Mouse (Mus musculus): ENCODE measurements at regions not wholly inside any gene's neighbourhood (a gene's known extent, or its start where the extent isn't known, plus 50 kb on each side); places are given as distances from the start of the nearest gene placed in this dataset.

DNA sequence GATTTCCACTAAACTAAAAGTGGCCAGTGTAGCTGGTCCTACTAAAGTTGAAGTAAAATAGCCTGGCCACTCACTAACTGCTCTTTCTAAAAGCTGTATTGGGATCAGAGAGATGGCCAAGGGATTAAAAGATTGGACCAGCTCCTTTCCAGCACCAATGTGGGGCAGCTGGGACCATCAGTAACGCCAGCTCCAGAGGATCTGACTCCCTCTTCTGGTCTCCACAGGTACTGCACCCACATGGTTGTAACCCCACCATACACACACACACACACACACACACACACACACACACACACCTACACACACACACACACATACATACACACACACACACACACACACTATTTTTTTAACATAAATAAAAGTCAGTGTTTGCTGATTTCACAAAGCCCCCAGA is 122.1 kb upstream of the Topaz1 start:
- Histone ChIP-seq H3K27ac (replicated peaks; ENCODE audit: low read depth, low read length) (no peak overlapping the region), H3K9me3 (ENCODE audit: control insufficient read depth, low read length) (no peaks in the 10 kb centered on the region), H3K36me3 (ENCODE audit: control insufficient read depth, insufficient read depth, low read length) (no peaks in the 10 kb centered on the region), H3K4me2 (ENCODE audit: low read depth, low read length) (no peak overlapping the region), H3K27me3 (replicated peaks; ENCODE audit: control insufficient read depth, insufficient read depth, low read length) (no peaks in the 10 kb centered on the region), H3K4me3 (ENCODE audit: low read depth, low read length) (no peak overlapping the region), H3K4me1 (ENCODE audit: control insufficient read depth, insufficient read depth, low read length) (peaks cover 12% of the 10 kb centered on the region; the same call in 1 of the 2 replicates), H3K9ac (ENCODE audit: low read depth, low read length) (no peak overlapping the region)
- 83% methylated on average over 1 of the region's 1 CpGs for WGBS
- ATAC-seq (ENCODE audit: low read depth) (no peak), DNase-seq (ENCODE audit: low spot score) (no peak)

DNA sequence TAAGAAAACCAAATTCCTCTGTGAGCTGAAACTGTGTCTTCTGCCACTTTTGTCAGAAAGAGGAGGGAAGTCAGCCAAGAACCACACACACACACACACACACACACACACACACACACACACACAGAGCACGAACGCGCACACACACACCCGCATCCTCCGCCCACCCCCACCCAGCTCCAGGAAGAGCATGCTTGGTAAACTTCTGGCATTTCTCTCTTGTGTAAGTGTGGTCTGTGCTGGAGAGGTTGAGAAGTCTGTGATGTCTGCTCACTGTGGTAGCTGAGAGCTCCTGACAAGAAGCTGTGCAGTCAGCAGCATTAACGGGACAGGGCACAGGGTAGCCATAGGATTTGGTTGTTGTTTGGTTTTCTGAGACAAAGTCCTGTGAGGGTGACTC is 120.8 kb upstream of the Topaz1 start:
- H3K4me2 ChIP-seq (ENCODE audit: low read depth, low read length) = no peak overlapping the region
- H3K36me3 ChIP-seq (ENCODE audit: control insufficient read depth, insufficient read depth, low read length) = no peaks in the 10 kb centered on the region
- 60% methylated on average over 6 of the region's 6 CpGs for WGBS
- H3K27me3 ChIP-seq (replicated peaks; ENCODE audit: control insufficient read depth, insufficient read depth, low read length) = no peaks in the 10 kb centered on the region
- peaks cover 9% of the 10 kb centered on the region; the same call in 1 of the 2 replicates for H3K4me1 ChIP-seq (ENCODE audit: control insufficient read depth, insufficient read depth, low read length)
- no peak overlapping the region for H3K27ac ChIP-seq (replicated peaks; ENCODE audit: low read depth, low read length)
- no peak overlapping the region for H3K9ac ChIP-seq (ENCODE audit: low read depth, low read length)
- H3K9me3 ChIP-seq (ENCODE audit: control insufficient read depth, low read length) = no peaks in the 10 kb centered on the region
- DNase-seq (ENCODE audit: low spot score) = no peak
- ATAC-seq (ENCODE audit: low read depth) = no peak
- no peak overlapping the region for H3K4me3 ChIP-seq (ENCODE audit: low read depth, low read length)

DNA sequence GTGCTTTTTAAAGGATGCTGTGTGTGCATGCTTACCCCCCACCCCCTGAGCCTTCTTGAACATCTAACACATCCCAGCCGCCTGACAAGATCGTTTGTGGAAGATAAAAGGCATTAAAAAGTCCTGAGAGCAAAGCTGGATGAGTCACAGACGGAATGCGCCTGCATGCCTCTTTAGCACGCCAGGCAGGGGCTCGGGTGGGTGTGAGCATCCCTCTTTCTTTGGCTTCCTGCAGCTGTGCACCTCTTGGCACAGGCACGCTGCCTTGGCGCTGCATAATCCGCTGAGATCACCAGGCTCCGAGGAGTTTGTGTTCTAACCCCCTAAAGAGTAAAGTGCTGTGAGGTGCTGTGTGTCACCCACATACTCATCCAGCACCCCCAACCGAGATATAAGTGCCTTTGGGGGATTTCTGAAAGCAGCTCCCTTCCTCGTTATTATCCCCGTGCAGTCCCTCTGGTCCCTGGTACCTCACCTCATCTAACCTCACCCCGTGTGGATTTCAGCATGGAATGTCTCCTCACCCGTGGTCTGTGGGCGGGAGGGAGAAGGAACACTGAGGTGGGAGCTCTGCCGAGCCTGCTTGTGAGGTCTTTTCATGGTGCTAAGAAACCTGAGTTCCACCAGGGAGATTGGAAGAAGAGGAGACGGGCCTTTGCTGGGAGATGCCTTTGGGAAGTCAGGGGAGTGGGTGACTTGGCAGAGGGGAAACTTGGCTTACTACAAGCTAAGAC is 117.8 kb upstream of the Topaz1 start:
- Histone ChIP-seq H3K4me1 (ENCODE audit: control insufficient read depth, insufficient read depth, low read length) (peaks cover 9% of the 10 kb centered on the region; the same call in 1 of the 2 replicates), H3K36me3 (ENCODE audit: control insufficient read depth, insufficient read depth, low read length) (no peaks in the 10 kb centered on the region), H3K9me3 (ENCODE audit: control insufficient read depth, low read length) (no peaks in the 10 kb centered on the region), H3K4me3 (ENCODE audit: low read depth, low read length) (no peak overlapping the region), H3K27ac (replicated peaks; ENCODE audit: low read depth, low read length) (no peak overlapping the region), H3K9ac (ENCODE audit: low read depth, low read length) (no peak overlapping the region), H3K27me3 (replicated peaks; ENCODE audit: control insufficient read depth, insufficient read depth, low read length) (no peaks in the 10 kb centered on the region), H3K4me2 (ENCODE audit: low read depth, low read length) (no peak overlapping the region)
- ATAC-seq (ENCODE audit: low read depth) (peak; percentile 45; the same call in 1 of the 2 replicates), DNase-seq (ENCODE audit: low spot score) (peak; percentile 78)
- WGBS = 16% methylated on average over 14 of the region's 18 CpGs

DNA sequence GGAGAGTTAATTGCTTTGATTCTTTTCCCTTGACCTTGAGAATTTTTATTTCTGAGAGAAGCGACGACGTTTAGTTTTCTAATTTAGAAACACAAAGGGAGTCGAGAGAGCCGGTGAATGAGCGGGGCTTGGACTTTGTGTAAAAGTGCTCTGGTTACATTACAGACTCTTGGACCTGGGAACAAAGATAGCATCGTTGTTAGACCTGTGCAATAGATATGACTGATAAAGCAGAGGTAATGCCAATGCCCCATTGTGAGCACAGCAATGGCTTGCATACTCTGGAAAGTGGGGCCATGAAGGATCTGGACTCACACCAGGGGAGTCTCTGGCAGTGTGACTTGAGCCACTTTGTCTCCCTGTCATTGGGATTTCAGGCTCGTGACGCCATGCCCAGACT is 115.4 kb upstream of the Topaz1 start:
- 77% methylated on average over 9 of the region's 9 CpGs for WGBS
- H3K9me3 ChIP-seq (ENCODE audit: control insufficient read depth, low read length) = no peaks in the 10 kb centered on the region
- no peak overlapping the region for H3K4me3 ChIP-seq (ENCODE audit: low read depth, low read length)
- DNase-seq (ENCODE audit: low spot score) (no peak), ATAC-seq (ENCODE audit: low read depth) (no peak)
- H3K27me3 ChIP-seq (replicated peaks; ENCODE audit: control insufficient read depth, insufficient read depth, low read length) = no peaks in the 10 kb centered on the region
- no peak overlapping the region for H3K4me2 ChIP-seq (ENCODE audit: low read depth, low read length)
- peaks cover 12% of the 10 kb centered on the region; the same call in 1 of the 2 replicates for H3K4me1 ChIP-seq (ENCODE audit: control insufficient read depth, insufficient read depth, low read length)
- no peaks in the 10 kb centered on the region for H3K36me3 ChIP-seq (ENCODE audit: control insufficient read depth, insufficient read depth, low read length)
- H3K27ac ChIP-seq (replicated peaks; ENCODE audit: low read depth, low read length) = no peak overlapping the region
- H3K9ac ChIP-seq (ENCODE audit: low read depth, low read length) = no peak overlapping the region

DNA sequence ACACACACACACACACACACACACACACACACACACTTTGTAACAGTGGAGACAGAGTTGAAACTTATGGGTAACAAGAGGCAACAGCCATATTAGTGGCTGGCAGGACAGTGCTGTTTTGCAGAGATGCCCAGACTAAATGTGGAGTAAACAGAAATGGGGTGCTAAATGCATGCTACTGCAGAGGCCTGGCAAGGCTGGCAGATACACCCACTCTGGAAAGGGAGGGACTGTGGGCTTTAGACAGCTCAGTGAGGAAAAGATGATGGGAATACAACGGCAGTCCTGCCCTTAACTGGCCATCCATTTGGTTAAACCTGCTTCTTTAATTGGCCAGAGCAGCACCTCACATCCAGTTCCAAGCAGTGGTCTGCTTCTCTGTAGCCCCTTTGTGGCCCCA is 113.7 kb upstream of the Topaz1 start:
- Histone ChIP-seq H3K9ac (ENCODE audit: low read depth, low read length) (no peak overlapping the region), H3K4me2 (ENCODE audit: low read depth, low read length) (no peak overlapping the region), H3K4me3 (ENCODE audit: low read depth, low read length) (no peak overlapping the region), H3K4me1 (ENCODE audit: control insufficient read depth, insufficient read depth, low read length) (peaks cover 12% of the 10 kb centered on the region; the same call in 1 of the 2 replicates), H3K27me3 (replicated peaks; ENCODE audit: control insufficient read depth, insufficient read depth, low read length) (no peaks in the 10 kb centered on the region), H3K27ac (replicated peaks; ENCODE audit: low read depth, low read length) (no peak overlapping the region), H3K36me3 (ENCODE audit: control insufficient read depth, insufficient read depth, low read length) (no peaks in the 10 kb centered on the region), H3K9me3 (ENCODE audit: control insufficient read depth, low read length) (no peaks in the 10 kb centered on the region)
- ATAC-seq (ENCODE audit: low read depth) = no peak
- WGBS = 58% methylated on average over 1 of the region's 1 CpGs
- no peak for DNase-seq (ENCODE audit: low spot score)

DNA sequence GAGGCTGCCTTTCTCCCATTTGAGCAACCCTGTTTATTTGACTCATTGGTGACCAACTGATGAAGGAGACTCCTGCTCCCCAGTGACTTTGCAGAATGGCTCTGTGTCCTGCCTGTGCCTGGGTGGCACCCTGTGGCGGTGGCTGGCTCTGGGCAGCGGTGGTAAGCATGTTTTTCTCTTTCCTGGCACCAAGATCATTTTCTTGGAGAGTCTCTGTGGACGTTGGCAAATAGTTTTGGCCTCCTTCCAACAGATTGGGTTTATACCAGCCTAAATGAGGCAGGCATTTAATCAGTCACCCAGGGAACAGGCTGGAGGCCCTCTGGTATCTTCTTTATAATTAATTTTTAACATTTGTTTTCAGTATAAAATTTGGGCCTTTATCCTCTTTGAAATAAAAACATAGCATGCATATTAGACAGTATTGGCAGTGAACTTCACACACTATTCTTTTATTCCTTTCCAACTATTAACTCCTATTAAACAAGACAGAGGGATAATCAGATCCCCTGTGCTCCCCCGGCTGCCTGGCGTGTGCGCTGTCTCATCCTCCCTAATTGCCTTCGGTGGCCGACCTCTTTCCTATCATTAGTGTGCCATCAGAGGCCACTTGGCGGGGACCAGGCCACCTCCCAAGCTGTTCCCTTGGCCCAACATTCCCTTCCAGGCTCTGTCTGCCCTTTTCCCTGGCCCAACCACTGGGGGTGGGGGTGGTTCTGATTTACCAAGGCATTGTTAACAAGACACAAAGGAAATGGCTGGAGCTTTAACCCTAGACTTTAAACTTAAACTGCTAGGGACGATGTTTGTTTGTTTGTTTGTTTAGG is 111.8 kb upstream of the Topaz1 start:
- Histone ChIP-seq H3K27ac (replicated peaks; ENCODE audit: low read depth, low read length) (no peak overlapping the region), H3K4me3 (ENCODE audit: low read depth, low read length) (no peak overlapping the region), H3K36me3 (ENCODE audit: control insufficient read depth, insufficient read depth, low read length) (no peaks in the 10 kb centered on the region), H3K4me1 (ENCODE audit: control insufficient read depth, insufficient read depth, low read length) (0 out of 2 replicates have a peak, but pooled peaks cover 3% of the 10 kb centered on the region), H3K4me2 (ENCODE audit: low read depth, low read length) (no peak overlapping the region), H3K9me3 (ENCODE audit: control insufficient read depth, low read length) (no peaks in the 10 kb centered on the region), H3K9ac (ENCODE audit: low read depth, low read length) (no peak overlapping the region), H3K27me3 (replicated peaks; ENCODE audit: control insufficient read depth, insufficient read depth, low read length) (no peaks in the 10 kb centered on the region)
- WGBS = 49% methylated on average over 10 of the region's 10 CpGs
- DNase-seq (ENCODE audit: low spot score) (peak; percentile 67), ATAC-seq (ENCODE audit: low read depth) (no peak)

DNA sequence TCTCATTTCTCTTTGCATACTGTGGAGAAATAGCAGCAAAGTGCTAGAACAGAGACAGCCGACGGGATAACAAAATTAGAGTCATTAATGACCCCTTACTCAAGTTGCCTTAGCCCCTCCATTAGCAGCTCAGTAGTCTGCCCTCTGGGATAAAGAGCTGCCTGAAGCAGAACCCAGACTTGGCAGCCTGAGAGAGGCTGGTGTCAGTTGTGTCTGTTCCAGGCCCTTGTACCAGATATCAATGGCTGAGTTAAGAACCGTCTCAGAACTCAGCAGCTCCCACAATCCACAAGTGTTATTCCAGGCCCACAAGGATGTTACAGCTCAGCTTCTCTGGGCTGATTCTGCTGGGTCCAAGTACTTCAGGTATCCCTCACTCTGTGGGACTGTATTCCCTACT is 109.6 kb upstream of the Topaz1 start:
- Histone ChIP-seq H3K9ac (ENCODE audit: low read depth, low read length) (no peak overlapping the region), H3K4me3 (ENCODE audit: low read depth, low read length) (no peak overlapping the region), H3K4me1 (ENCODE audit: control insufficient read depth, insufficient read depth, low read length) (0 out of 2 replicates have a peak, but pooled peaks cover 3% of the 10 kb centered on the region), H3K27ac (replicated peaks; ENCODE audit: low read depth, low read length) (no peak overlapping the region), H3K9me3 (ENCODE audit: control insufficient read depth, low read length) (no peaks in the 10 kb centered on the region), H3K36me3 (ENCODE audit: control insufficient read depth, insufficient read depth, low read length) (no peaks in the 10 kb centered on the region), H3K27me3 (replicated peaks; ENCODE audit: control insufficient read depth, insufficient read depth, low read length) (no peaks in the 10 kb centered on the region), H3K4me2 (ENCODE audit: low read depth, low read length) (no peak overlapping the region)
- ATAC-seq (ENCODE audit: low read depth) (no peak), DNase-seq (ENCODE audit: low spot score) (no peak)
- 68% methylated on average over 3 of the region's 3 CpGs for WGBS

DNA sequence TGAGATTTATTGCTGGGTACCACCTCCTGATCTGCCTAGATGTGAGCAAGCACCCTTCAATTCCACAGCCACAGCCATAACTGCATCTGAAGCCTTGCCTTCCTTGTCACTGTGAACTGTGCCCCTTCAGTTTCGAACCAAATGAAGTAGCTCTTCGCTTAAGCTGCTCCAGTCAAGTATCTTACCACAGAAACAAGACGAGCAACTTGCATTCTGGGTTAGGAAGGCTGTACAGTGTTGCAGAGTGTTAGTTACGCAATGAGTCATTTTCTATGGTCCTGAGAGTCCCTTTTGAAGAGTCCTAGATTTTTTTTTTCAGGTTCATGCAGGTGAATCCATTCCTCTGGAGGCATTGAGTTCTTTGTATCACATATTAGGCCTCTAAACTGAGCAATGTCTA is 107.9 kb upstream of the Topaz1 start:
- H3K4me3 ChIP-seq (ENCODE audit: low read depth, low read length) = no peak overlapping the region
- 78% methylated on average over 4 of the region's 4 CpGs for WGBS
- H3K27me3 ChIP-seq (replicated peaks; ENCODE audit: control insufficient read depth, insufficient read depth, low read length) = no peaks in the 10 kb centered on the region

More for the DNA sequence above, 107.9 kb upstream of the Topaz1 start:
- no peak overlapping the region for H3K4me2 ChIP-seq (ENCODE audit: low read depth, low read length)
- H3K27ac ChIP-seq (replicated peaks; ENCODE audit: low read depth, low read length) = no peak overlapping the region
- no peaks in the 10 kb centered on the region for H3K9me3 ChIP-seq (ENCODE audit: control insufficient read depth, low read length)
- H3K9ac ChIP-seq (ENCODE audit: low read depth, low read length) = no peak overlapping the region
- DNase-seq (ENCODE audit: low spot score) (no peak), ATAC-seq (ENCODE audit: low read depth) (no peak)
- no peaks in the 10 kb centered on the region for H3K36me3 ChIP-seq (ENCODE audit: control insufficient read depth, insufficient read depth, low read length)
- 0 out of 2 replicates have a peak, but pooled peaks cover 3% of the 10 kb centered on the region for H3K4me1 ChIP-seq (ENCODE audit: control insufficient read depth, insufficient read depth, low read length)

All from embryonic facial prominence, embryonic 14.5 days (tissue).